Mouse (Mus musculus): ENCODE results near the gene Bcas1. TPM values are rescaled to one million over a fixed set of nuclear protein-coding genes. Genes with fewer than 3 reads are reported as not detected.

The Bcas1 gene
- polyA plus RNA-seq, 1 experiment, result 7.5 TPM

DNA sequence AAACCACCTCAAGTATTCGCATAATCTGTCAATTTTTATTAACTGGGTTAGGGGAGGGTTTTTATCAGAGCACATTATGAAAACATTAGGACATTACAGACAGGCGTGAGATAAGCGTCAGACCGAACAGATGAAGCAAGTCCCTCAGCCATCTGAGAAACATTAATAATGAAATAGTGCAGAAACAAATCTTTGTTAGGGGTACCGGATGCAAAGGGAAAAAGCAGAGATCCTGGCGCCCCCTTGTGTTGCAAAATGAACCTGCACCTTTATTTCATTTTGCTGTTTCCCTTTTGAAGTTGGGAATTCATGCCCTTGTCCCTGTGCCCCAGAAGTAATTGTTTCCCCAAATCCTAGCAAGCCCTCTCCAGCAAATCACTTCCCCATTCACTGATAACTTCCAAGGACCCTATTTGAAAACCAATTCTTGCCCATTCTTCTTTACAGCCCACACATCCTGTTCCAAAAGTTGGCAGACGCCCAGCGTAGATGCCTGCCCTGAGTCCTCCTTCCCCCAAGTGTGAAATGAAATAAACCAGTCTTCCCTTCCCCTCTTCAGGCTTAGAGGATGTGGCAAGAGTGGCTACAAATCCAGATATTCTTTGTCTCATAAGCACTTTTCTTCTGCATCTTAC lies 80.4 kb downstream of the Bcas1 start:
- DNase-seq (ENCODE audit: low spot score), result no peak

DNA sequence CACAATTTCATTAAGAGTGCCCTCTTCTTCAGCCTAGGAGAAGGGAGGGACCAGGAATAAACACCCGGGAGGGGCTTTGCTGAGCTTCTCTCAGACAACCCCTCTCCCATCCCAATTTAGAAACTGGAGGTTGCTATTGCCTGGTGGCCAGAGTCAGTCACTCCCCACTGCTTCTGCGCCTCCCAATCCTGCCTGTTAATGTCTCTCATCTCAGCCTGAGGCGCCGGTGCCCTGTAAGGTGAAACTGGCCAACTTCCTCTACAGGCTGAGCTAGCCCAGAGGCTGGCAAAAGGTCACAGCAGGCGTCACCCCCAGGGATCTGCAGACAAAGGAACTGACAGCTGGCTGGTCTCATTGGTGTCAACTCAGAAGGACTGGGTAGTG lies 82.2 kb downstream of the Bcas1 start:
- no peak for DNase-seq (ENCODE audit: low spot score)

DNA sequence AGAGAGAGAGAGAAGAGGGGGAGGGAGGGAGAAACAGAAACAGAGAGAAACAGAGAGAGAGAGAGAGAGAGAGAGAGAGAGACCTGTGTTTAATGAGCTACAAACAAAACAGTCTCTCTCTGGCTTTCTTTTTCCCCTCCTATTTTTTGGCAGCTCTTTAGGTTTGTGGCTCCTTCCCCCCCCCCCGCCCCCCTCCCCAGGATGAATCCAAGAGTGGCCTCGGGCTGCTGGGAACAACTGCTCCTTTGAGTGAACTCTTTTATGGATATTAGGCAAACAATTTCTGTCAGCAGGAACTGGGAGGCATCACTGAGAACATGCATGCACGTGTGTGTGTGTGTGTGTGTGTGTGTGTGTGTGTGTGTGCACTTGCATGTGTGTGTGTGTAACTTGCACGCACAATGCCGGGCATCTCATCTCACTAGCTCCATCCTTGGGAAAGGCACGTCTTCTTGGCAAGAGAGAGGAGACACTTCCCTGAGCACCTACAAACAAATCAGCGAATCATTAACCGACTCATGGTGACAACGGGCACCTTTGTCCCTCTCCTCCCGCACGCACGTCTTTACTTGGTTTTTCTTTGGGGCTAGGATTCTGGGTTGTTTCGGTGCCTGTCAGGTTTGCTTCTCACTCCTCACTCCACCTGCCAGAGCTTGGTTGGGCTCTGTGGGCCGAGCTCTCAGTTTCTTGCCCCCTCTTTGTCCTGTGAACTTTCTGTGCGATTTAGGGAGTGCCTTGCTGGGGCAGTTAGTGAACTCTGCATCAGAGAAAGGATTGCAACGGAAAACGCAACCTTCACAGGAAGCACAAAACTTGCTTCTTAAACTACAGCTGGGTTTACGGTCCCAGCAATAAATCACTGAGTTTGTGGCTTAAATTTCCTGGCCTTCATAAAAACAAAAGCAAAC lies 82.9 kb downstream of the Bcas1 start:
- DNase-seq (ENCODE audit: low spot score), result no peak

DNA sequence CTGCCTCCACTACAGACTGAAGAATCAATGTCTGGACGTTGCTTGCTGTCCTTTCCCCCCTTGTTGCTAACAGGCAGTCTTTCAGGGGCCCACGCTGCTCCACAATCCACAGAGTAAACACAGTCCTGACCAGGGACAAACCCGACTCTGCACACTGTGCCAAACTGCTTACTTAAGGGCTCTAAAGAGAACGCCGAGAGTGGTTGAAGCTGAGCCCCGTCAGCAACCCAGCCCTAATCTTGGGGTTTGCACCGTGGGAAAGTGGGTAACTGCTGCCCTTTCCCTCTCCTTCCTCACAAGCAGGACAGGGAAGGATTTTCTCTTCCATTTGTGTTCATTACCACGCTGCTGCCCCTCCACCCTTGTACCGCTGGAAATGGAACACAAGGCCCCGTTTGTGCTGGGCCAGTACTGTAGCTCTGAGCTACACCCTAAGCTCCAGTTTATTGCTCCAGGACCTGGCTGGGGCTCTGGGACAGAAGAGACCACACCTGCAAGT lies 83.8 kb downstream of the Bcas1 start:
- DNase-seq (ENCODE audit: low spot score), result no peak

DNA sequence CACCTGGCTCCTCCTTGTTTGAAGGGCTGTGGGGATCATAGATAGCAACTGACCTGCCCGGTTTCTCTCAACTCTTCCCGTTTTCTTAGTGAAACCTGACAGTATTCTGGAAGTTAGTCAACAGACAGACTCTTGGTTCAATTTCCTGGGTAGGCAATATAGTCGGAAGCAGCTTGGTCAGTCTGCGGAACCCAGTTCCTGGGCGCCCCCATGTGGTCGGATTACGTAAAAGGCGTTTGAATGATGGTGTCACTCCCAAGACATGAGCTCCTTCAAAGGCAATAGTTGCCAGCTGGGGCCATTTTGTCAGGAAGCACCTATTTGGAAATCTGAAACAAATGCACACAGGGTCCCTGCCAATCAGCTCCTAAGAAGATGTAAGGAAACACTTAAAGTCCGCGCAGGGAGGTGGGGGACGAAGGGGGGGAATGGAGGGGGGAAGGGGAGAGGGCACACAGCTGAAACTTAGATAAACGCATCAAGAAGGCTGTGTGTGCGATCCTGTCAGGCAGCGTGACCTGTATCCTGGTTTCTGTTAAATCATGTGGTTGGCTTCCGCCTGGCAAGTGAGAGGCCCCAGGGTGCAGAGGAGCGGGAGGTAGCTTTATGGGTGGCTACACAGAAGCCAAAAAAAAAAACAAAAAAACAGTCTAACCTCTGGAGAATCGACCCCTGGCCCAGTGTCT lies 84.4 kb downstream of the Bcas1 start:
- DNase-seq (ENCODE audit: low spot score), result peak; percentile 49

DNA sequence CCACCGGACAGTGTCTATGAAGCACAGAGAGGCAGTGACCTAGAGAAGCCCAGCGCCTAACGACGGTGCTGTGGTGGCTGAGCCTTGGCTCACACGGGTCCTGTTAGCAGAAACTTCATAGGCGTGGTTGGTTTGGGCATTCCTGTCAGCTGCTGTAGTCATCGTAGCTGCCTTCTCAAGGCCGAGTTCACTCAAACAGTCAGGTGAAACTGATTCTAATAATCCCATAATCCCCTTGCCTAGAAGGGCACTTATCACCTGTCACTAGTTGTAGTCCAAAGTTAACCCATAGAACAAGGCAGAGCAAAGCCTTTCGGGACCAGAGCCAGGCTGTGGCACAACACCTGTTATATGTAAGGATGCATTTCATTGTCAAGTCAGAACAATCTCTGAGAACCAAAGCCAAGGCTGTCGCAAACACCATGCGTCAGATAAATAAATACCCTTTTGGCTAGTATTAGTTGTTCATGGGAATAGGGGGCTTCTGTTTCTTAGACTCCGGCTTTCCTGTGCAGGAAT lies 85.3 kb downstream of the Bcas1 start:
- no peak for DNase-seq (ENCODE audit: low spot score)

DNA sequence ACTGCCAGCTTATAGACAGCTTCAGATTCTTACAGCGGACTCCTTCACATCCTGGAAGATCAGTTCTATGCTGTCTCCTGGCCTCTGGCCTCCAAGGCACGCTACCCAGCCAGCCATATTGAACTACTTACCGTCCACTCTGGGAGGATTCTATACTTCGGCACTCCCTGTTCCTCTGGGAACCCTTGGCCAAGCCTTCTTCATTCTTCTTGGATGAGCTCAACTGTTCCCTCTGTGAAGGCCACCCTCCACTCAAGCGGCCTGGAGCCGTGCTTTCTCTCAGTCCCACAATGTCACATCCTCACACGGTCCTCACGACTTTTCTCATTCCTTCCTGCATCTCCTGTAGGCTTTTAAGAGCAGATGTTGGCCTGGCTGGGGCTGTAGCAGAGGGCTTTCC lies 86.5 kb downstream of the Bcas1 start:
- no peak for DNase-seq (ENCODE audit: low spot score)

DNA sequence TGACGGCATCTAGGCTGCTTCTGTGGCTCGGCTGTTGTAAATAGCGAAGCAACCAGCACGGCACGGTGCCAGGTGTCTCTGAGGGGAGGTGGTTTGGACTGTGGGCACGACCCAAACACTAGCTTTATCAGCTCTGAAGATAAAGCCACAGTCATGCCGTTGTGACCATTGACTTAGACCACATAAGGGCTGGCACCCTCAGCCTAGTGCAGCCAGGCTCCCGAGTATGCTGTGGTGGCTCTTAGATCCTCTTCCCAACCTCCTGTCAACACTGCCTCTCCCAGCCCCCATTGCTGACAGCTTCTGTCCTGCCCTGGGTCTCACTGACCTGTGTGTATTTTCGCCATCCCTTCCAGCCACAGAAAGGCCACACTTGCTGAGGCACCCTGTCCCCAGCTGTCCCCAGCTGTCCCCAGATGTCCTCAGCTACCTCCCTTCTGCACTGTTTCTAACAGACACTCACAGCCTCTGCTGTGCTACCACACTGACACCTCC lies 91.3 kb downstream of the Bcas1 start:
- DNase-seq (ENCODE audit: low spot score), result no peak

DNA sequence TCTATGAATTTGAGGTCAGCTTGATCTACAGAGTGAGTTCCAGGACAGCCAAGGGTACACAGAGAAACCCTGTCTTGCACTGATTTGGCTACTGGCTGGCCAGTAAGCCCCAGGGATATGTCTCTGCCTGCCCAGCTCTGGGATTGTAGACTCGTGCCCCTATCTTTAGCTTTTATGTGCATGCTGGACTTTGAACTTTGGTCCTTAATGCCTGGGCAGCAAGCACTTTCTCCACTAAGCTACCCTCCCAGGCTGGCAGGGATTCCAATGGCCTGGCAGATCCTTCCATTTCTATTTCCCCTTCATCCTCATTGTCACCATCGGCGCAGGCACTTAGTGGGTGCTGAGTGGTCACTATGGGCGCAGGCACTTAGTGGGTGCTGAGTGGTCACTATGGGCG lies 92.5 kb downstream of the Bcas1 start:
- no peak for DNase-seq (ENCODE audit: low spot score)

DNA sequence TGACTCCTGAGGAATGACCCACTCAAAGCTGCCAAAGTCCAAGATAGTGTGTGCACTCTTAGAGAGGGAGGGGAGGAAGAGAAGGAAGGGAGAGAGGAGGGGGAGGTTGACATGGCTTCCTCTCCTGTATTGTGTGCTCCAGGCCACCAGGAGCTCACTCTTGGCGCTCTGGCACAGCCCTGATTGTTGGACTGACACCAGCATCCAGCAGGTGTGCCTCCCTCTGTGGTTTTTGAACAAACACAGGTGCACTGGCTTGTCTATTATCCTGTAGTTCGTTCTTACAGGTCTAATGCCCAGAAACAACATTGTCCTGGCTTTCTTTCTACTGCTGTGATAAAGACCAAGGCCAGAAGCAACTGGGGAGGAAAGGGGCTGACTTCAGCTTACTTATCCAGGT lies 95.8 kb downstream of the Bcas1 start:
- no peak for DNase-seq (ENCODE audit: low spot score)

DNA sequence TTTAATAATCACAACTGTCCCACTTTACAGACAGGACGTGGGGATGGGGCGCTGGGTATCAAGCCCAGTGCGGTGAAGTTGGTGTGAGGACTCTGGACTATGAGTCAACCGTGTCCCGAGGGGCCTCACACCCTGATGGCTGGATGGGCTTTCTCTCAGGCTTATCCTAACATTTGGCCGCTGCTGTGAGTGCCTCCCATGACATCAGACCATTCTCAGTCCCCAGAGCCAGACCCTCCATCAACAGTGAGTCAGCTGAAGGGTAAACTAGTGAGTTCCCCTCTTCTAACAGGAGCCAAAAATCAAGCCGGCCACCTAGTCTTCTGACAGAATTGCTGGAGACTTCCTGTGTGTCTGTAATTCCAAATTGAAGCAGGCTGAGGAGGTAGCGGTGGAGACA lies 97.2 kb downstream of the Bcas1 start:
- no peak for DNase-seq (ENCODE audit: low spot score)

DNA sequence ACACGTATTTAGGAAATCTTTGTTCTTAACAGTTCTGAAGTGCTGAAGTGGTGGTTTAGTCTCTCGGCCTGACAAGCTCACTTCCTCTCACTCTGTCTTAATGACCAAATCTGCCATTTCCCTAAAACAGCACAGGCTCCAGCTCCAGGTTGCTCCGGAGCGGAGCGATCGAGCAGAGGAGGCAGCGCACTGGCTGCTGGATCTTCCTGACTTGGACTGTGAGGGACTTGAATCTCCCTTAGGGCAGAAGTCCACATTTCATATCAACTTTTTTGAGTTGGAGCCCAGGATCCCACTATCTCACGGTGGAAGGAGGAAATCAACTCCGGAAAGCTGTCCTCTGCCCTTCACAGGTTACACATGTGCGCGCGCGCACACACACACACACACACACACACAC lies 97.7 kb downstream of the Bcas1 start:
- DNase-seq (ENCODE audit: low spot score), result no peak

DNA sequence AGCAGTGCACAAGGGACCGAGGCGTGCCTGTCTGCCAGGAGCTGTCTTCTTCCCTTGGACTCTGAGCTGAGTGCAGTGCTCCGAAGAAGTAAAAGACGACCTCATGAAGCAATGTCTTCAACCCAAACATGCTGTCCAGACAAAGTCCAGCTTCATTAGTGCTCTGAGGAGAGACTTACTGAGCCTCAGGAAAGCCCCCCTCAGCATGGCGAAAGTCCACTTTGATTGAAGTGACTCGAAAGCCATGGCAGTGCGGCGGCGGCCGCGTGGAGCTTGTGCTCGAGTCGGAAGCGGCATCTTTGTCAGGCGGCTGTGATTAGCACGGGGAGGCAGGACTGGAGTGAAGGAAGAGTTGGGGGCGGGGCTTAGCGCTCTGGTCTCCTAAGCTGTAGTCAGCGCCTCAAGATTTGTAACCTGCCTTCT lies 103.7 kb downstream of the Bcas1 start:
- no peak for DNase-seq (ENCODE audit: low spot score)

DNA sequence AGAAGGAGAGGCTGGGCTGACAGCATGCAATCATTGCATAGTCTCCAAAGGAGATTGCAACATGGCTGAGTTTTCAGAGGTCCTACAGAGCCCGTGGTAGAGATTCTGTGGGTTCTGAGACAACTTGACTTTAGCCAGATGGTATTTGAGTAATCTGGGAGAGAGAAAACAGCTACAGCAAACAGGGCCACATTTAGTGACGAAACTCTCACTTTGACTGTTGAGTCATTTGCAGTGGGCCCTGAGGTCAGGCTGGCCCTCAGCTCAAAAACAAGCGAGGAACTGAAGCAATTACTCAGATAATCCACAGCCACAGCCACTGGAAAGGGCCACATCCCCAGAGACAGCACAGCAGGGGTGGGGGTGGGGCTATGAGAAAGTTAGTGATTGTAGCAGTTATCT lies 105.6 kb downstream of the Bcas1 start:
- DNase-seq (ENCODE audit: low spot score), result no peak

DNA sequence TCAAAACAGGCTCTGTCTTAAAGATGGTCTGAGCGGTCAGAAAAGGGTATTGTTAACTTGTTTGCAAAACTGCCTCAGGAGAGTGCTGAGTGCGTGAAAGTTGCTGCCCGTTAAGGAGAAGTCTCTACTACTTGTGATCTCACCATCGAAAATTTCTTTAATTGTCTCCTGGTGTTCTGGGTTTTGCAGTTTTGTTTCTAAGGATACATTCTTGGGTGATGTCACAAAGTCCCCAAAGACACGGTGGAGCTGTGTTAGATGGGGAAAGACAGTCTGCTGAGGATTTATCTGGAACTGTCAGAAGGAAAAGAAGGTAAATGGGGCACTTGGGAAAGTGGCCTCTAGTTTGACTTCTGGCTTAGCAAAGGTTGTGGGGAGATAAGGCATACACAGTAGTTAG lies 106.1 kb downstream of the Bcas1 start:
- DNase-seq (ENCODE audit: low spot score), result no peak

DNA sequence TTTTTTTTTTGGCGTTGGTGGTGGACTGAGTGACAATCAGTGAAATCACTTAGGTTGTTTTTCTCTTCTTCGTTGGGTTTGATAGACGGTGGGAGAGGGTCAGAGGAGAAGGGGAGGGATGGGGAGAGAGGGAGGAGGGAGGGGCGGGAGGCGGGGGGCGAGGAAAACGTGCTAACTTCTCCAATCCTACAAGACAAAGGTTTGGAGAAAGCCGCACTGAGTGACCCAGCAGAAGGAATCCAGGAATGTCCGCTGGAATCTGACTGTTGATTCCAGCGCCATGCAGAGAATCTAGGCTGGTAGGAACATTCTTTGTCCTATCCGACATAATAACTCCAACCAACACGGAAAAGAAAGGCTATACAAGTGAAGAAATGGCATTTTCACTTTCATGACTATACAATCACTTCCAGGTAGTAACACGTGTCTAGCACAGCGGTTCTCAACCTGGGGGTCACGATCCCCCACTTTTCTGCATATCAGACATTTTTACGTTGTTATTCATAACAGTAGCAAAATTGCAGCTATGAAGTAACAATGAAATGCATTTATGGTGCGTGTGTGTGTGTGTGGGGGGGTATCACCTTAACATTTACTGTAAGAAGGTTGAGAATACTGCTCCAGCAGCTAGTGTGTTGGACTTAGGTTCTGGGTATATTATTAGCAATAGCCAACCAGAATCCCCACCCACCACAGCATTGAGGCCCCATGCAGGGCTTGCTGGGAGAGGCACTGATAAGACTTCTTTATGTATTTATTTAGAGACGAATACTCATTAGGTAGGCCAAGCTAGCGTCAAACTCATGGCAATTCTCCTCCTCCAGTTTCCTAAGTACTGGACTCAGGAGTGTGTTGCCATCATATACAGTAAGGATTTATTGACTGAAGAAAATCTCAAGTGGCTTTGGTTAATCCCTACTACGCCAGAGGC lies 107.8 kb downstream of the Bcas1 start:
- no peak for DNase-seq (ENCODE audit: low spot score)

DNA sequence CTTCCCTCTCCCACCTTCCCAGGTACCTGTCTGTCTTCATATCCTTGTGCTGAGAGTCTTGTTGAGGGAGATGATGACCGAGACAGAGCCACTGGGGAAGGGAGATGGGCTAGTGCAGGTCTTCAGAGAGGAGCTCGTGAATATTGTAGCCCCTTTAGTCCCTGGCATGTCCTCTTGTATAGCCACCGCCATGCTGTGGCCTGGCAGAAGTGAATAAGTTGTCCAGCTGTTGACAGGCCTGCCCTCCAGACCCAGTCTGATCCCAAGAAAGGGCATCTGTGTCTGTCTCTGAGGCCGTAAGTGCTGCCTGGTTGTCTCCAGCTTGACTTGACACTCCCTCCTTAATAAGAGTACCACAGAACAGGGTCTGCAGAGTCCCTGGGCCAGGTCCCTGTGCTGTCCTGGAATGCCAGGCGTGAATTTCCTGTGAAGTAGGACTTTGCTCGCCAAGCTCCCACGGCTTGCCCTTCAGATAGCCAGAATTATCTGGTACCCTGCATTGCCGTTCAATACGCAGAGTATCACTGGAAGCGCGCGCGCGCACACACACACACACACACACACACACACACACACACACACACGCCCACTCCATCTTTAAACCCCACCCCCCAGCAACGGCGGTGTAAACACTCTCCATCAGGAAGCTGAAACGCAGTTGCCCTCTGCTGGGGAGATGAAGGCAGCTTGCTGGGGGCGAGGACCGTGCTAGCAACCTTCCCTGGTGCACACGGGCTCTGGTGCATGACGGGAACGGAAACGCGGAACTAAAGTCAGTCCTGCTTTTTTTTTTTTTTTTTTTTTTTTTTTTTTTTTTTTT lies 108.7 kb downstream of the Bcas1 start:
- peak; percentile 47 for DNase-seq (ENCODE audit: low spot score)

DNA sequence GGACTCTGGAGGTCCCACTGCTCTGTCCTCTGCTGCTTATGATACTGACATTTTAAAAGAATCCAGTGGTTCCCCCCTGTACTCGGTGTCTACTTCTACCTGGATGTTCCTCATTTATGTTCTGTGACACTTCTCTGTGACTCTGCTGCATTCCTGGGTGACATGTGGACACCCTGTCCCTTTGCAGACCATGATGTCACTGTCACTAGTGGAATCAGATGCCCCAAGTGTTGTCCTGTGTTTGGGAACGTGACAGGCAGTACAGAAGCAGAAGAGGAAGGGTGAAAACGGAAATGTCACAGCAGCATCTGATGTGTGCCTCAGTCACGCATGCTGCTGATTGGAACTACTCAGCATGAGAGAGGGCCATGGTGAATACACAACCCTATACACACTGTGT lies 110.9 kb downstream of the Bcas1 start:
- no peak for DNase-seq (ENCODE audit: low spot score)

DNA sequence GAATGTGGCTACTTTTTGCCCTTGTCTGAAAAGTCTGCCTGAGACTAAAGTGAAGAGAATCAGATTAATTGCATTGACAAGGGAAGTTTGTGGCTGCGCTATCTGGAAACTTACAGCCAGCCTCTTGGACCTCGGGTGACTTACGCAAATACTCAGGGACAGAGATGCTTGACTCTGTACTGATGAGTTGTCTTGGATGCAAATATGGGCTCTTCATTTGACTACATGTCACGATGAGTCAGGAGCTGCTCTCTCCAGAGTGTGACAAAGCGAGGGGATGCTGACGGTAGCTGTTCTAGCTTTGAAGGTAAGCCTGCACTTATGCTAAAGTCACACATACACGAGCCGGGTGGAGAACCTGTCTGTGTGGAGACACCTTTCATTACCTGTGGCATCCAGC lies 111.3 kb downstream of the Bcas1 start:
- DNase-seq (ENCODE audit: low spot score), result no peak

DNA sequence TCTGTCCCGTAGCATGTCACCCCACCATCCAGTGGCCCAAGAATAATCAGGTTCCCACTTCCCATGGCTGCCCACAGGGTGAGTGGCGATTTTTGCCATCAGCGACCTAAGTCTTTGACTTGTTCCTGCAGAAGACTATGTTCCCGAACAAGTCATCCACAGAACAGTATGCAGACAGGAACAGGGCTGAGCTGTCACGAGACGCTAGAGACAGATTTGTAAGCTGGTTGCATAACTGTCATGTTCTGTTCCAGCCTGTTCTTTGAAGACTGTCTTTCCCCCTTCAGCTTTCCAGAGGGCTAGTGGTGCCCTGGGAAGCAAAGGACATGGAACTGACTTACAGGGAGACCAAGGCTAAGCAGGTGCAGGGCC lies 116.7 kb downstream of the Bcas1 start:
- DNase-seq (ENCODE audit: low spot score), result no peak

Measured in urinary bladder, adult 2 months (tissue).